Mouse (Mus musculus): Measurements from ENCODE around the gene Scgb1b10. TPM values are rescaled to one million over a fixed set of nuclear protein-coding genes. Genes with fewer than 3 reads are reported as not detected.

Scgb1b10 gene
- polyA plus RNA-seq (2014; fragmentation: Illumina TruSeq; extraction: RNeasy Lipid Tissue Mini Kit (QIAGEN cat#74804); ENCODE audit: low replicate concordance): not detected

GRCm38 (mm10) chr7:32100553-32100952 is at the start of gene Scgb1b10:
Gene Scgb1b10, plus strand, starts transcription at chr7:32100853.

Other genes with a start within 250 kb of the Scgb1b10 start
- not detected for gene Scgb2b11, start 110.3 kb downstream of the Scgb1b10 start, polyA plus RNA-seq (2014; fragmentation: Illumina TruSeq; extraction: RNeasy Lipid Tissue Mini Kit (QIAGEN cat#74804); ENCODE audit: low replicate concordance)
- gene Scgb1b11, start 122.0 kb downstream of the Scgb1b10 start, polyA plus RNA-seq (2014; fragmentation: Illumina TruSeq; extraction: RNeasy Lipid Tissue Mini Kit (QIAGEN cat#74804); ENCODE audit: low replicate concordance): not detected
- not detected for gene Scgb2b12, start 226.4 kb downstream of the Scgb1b10 start, polyA plus RNA-seq (2014; fragmentation: Illumina TruSeq; extraction: RNeasy Lipid Tissue Mini Kit (QIAGEN cat#74804); ENCODE audit: low replicate concordance)
- gene Scgb1b12, start 233.3 kb downstream of the Scgb1b10 start, polyA plus RNA-seq (2014; fragmentation: Illumina TruSeq; extraction: RNeasy Lipid Tissue Mini Kit (QIAGEN cat#74804); ENCODE audit: low replicate concordance): not detected

Data from small intestine, adult 10 weeks (tissue).